Mouse (Mus musculus) cerebellum, adult 2 months (tissue): Measurements from ENCODE around the gene B230104I21Rik.

Experiments used
- CTCF ChIP-seq: fragments of 200-500 bp; IDR thresholded peaks from 2 replicates; pipeline ENCODE4 v1.5.1; 2011; ENCODE audit warnings: low read depth, mild to moderate bottlenecking, control low read depth, low read length, moderate library complexity, borderline replicate concordance; ENCODE audit not compliant: insufficient read depth
- POLR2A ChIP-seq: fragments of 200-500 bp; IDR thresholded peaks from 2 replicates; pipeline ENCODE4 v1.6.1; 2011; ENCODE audit warnings: low read length, control low read depth, borderline replicate concordance; ENCODE audit not compliant: insufficient read depth

- TF ChIP-seq CTCF (no peak), POLR2A (no peak)
Observed at GRCm38 (mm10) chr4:154389641-154390040, 53.7 kb downstream of the B230104I21Rik start.
